27 mouse cellular contexts compared by ENCODE assay signal in genomic region chr11:43518821-43519220, GRCm38 (mm10). TPM values are rescaled to one million over a fixed set of nuclear protein-coding genes. Genes with fewer than 3 reads are reported as not detected.
DNase-seq lines count a peak whose midpoint lies in the region; ATAC-seq and TF ChIP-seq lines count a peak whose summit lies in the region.
"Had no signal": no experiment of that assay in that cellular context is flagged by ENCODE, and none has a peak within 500 bp of the region (broad histone marks: within the 10 kb centered on the region; RNA-seq: fewer than 3 reads in every experiment).

No protein-coding gene starts in this region.

- TF ChIP-seq CTCF in cerebellum, adult 2 months (IDR thresholded peaks at IDR 0.05; ENCODE audit: borderline replicate concordance, insufficient read depth, low read depth, low read length), result no peak

- H3K4me3 ChIP-seq in cerebellum, adult 2 months (replicated peaks; ENCODE audit: insufficient read depth, low read depth, low read length), result no peak overlapping the region
- no peak overlapping the region for H3K4me3 ChIP-seq in intestine, embryonic 15.5 days (replicated peaks)
- H3K4me3 ChIP-seq: embryonic facial prominence, embryonic 10.5 days; embryonic facial prominence, embryonic 15.5 days; forebrain, embryonic 12.5 days; hindbrain, embryonic 10.5 days; limb, embryonic 10.5 days; limb, embryonic 15.5 days; neural tube, embryonic 13.5 days had no signal

- H3K36me3 ChIP-seq in intestine, embryonic 15.5 days, result no peaks in the 10 kb centered on the region
- H3K36me3 ChIP-seq: embryonic facial prominence, embryonic 10.5 days; embryonic facial prominence, embryonic 15.5 days; forebrain, embryonic 12.5 days; hindbrain, embryonic 10.5 days; limb, embryonic 10.5 days; limb, embryonic 15.5 days; neural tube, embryonic 13.5 days had no signal

- H3K9ac ChIP-seq in intestine, embryonic 15.5 days, result no peak overlapping the region
- H3K9ac ChIP-seq: embryonic facial prominence, embryonic 15.5 days; forebrain, embryonic 12.5 days; limb, embryonic 15.5 days; liver, embryonic 14.5 days; neural tube, embryonic 13.5 days had no signal

- H3K27ac ChIP-seq in cerebellum, adult 2 months (ENCODE audit: insufficient read depth, low read length), result no peak overlapping the region
- H3K27ac ChIP-seq in intestine, embryonic 15.5 days, result no peak overlapping the region
- H3K27ac ChIP-seq: embryonic facial prominence, embryonic 10.5 days; embryonic facial prominence, embryonic 15.5 days; forebrain, embryonic 12.5 days; hindbrain, embryonic 10.5 days; kidney, postnatal 0 days; limb, embryonic 10.5 days; limb, embryonic 15.5 days; liver, embryonic 14.5 days; neural tube, embryonic 13.5 days had no signal

- peaks cover 23% of the 10 kb centered on the region for H3K4me1 ChIP-seq in cerebellum, adult 2 months (ENCODE audit: control insufficient read depth, insufficient read depth, low read length)
- H3K4me1 ChIP-seq in intestine, embryonic 15.5 days (replicated peaks), result no peaks in the 10 kb centered on the region
- H3K4me1 ChIP-seq: embryonic facial prominence, embryonic 15.5 days; forebrain, embryonic 12.5 days; limb, embryonic 15.5 days; neural tube, embryonic 13.5 days had no signal

- DNase-seq in gastrocnemius, adult 18-20 months (ENCODE audit: low spot score), result peak; percentile 7
- no peak for DNase-seq in gastrocnemius, postnatal 14 days
- DNase-seq in brain, adult 2 months (ENCODE audit: low read depth, low spot score), result peak; percentile 90
- peak; percentile 54 to 76 for DNase-seq in cerebellum, adult 2 months
- peak; percentile 63 to 78 for DNase-seq in cerebellum, postnatal 25 days
- no peak for DNase-seq in liver
- DNase-seq: adrenal gland, postnatal 14 days; heart, postnatal 14 days; kidney, adult 8-10 months; kidney, postnatal 4 days; lung, adult 2 months; lung, postnatal 14 days had no signal

- H3K9me3 ChIP-seq in intestine, embryonic 15.5 days, result no peaks in the 10 kb centered on the region
- H3K9me3 ChIP-seq: embryonic facial prominence, embryonic 10.5 days; embryonic facial prominence, embryonic 15.5 days; forebrain, embryonic 12.5 days; hindbrain, embryonic 10.5 days; limb, embryonic 10.5 days; limb, embryonic 15.5 days; neural tube, embryonic 13.5 days had no signal

- intact Hi-C loops in gastrocnemius, postnatal 14 days (cut with DNase I; ENCODE audit: low total_unique reads), result no loop called here

- ATAC-seq in intestine, embryonic 15.5 days, result no peak
- ATAC-seq: hindbrain, embryonic 16.5 days; intestine, embryonic 16.5 days; Patski had no signal

- H3K4me2 ChIP-seq in intestine, embryonic 15.5 days (replicated peaks), result no peak overlapping the region
- H3K4me2 ChIP-seq: embryonic facial prominence, embryonic 15.5 days; forebrain, embryonic 12.5 days; limb, embryonic 15.5 days; midbrain, embryonic 11.5 days; neural tube, embryonic 13.5 days had no signal

- TF ChIP-seq POLR2A in cerebellum, adult 2 months (IDR thresholded peaks at IDR 0.05; ENCODE audit: borderline replicate concordance, insufficient read depth, low read length), result no peak

- no peaks in the 10 kb centered on the region for H3K27me3 ChIP-seq in cerebellum, adult 2 months (ENCODE audit: control insufficient read depth, insufficient read depth, low read length)
- no peaks in the 10 kb centered on the region for H3K27me3 ChIP-seq in intestine, embryonic 15.5 days (replicated peaks)
- H3K27me3 ChIP-seq: embryonic facial prominence, embryonic 15.5 days; limb, embryonic 15.5 days; neural tube, embryonic 13.5 days; Patski had no signal

RNA-seq across cellular contexts. Expression of gene Ccnjl, which starts 9.8 kb away (rescaled TPM):
- not detected for total RNA-seq in gastrocnemius, adult 18-20 months (2021)
- total RNA-seq in gastrocnemius, postnatal 14 days (2021), result 1 to 10 TPM in 1 of 2 experiments, under 1 TPM in 1; 0.78 to 1.0 TPM
- polyA plus RNA-seq in cerebellum, adult 2 months (2012; rRNA removed), result 8.4 and 10.5 TPM in 2 replicates
- 15.9 and 16.6 TPM in 2 replicates for polyA plus RNA-seq in intestine, embryonic 15.5 days (2015; fragmentation: Nextera tagmentation; extraction: Ambion mirVana)
- total RNA-seq: MEL had no signal

RNA-seq across cellular contexts. Expression of gene C1qtnf2, which starts 44.7 kb away (rescaled TPM):
- total RNA-seq in gastrocnemius, adult 18-20 months (2021), result 1 to 10 TPM; 1.8 to 3.0 TPM
- total RNA-seq in gastrocnemius, postnatal 14 days (2021), result 10 to 100 TPM; 11.4 to 18.2 TPM
- 1.8 and 1.9 TPM in 2 replicates for polyA plus RNA-seq in cerebellum, adult 2 months (2012; rRNA removed)
- polyA plus RNA-seq in intestine, embryonic 15.5 days (2015; fragmentation: Nextera tagmentation; extraction: Ambion mirVana), result 6.3 and 6.6 TPM in 2 replicates
- total RNA-seq: MEL had no signal
- polyA plus RNA-seq: Patski had no signal

Comparison
In these comparisons a context has a peak if more than half of its experiments do, and no peak if none do; other contexts are left out.
1. DNase-seq: peak in gastrocnemius, adult 18-20 months (single experiment), brain, adult 2 months (single experiment), cerebellum, adult 2 months (2 of 2) and cerebellum, postnatal 25 days (2 of 2); none in gastrocnemius, postnatal 14 days (single experiment) and liver (single experiment).